Mouse (Mus musculus) MEL (cell line): ENCODE data around the gene Homer3. TPM values are rescaled to one million over a fixed set of nuclear protein-coding genes. Genes with fewer than 3 reads are reported as not detected.
A peak's percentile ranks its signal among the peaks of the same experiment; 100 is the strongest.

Experiments
- DNase-seq: peaks from one replicate; pipeline ENCODE4 v3.0.0; 2011; ENCODE audit warnings: low read depth, low spot score
- H3K27ac ChIP-seq: 2 replicates; pipeline ENCODE4 v1.5.1; 2012; ENCODE audit warnings: low read depth, mild to moderate bottlenecking, control low read depth, low read length, moderate library complexity; ENCODE audit not compliant: control insufficient read depth
- H3K27me3 ChIP-seq, 2 experiments: fragments of 150-350 bp in 1 of 2; sonication (generic) in 1 of 2; 2 replicates each; pipeline ENCODE4 v1.6.1; 2012; ENCODE audit warnings: low read length in 2 of 2, mild to moderate bottlenecking in 2 of 2, improper control_type of control experiment in 1 of 2, moderate library complexity in 1 of 2; ENCODE audit not compliant: insufficient read depth in 2 of 2, control insufficient read depth in 1 of 2
- H3K36me3 ChIP-seq, 2 experiments: 2 replicates each; pipeline ENCODE4 v1.6.1; 2012 to 2014; ENCODE audit warnings: low read length in 2 of 2, improper control_type of control experiment in 1 of 2, inconsistent platforms in 1 of 2, mild to moderate bottlenecking in 1 of 2; ENCODE audit not compliant: insufficient read depth in 2 of 2, control insufficient read depth in 1 of 2
- H3K4me1 ChIP-seq, 2 experiments: fragments of 150-350 bp in 1 of 2; sonication (generic) in 1 of 2; 2 replicates each; pipeline ENCODE4 v1.6.1; 2012; ENCODE audit warnings: low read length in 2 of 2, improper control_type of control experiment in 1 of 2, mild to moderate bottlenecking in 1 of 2; ENCODE audit not compliant: insufficient read depth in 2 of 2, control insufficient read depth in 1 of 2
- H3K4me3 ChIP-seq, 2 experiments: fragments of 150-350 bp in 1 of 2; sonication (generic) in 1 of 2; 2 replicates each; pipeline ENCODE4 v1.5.1; 2012; ENCODE audit warnings: low read depth in 2 of 2, low read length in 2 of 2, mild to moderate bottlenecking in 2 of 2, moderate library complexity in 2 of 2, control low read depth in 1 of 2, improper control_type of control experiment in 1 of 2; ENCODE audit not compliant: control insufficient read depth in 1 of 2, insufficient read depth in 1 of 2
- H3K79me2 ChIP-seq: 2 replicates; pipeline ENCODE4 v1.6.1; 2012; ENCODE audit warnings: mild to moderate bottlenecking, low read length, moderate library complexity; ENCODE audit not compliant: control insufficient read depth, poor library complexity, insufficient read depth
- H3K9ac ChIP-seq: 2 replicates; pipeline ENCODE4 v1.6.1; 2012; ENCODE audit warnings: low read depth, mild to moderate bottlenecking, control low read depth, low read length, moderate library complexity; ENCODE audit not compliant: control insufficient read depth, poor library complexity, severe bottlenecking
- H3K9me3 ChIP-seq: fragments of 150-350 bp; sonication (generic); replicated peaks from 2 replicates; pipeline ENCODE4 v1.6.1; 2012; ENCODE audit warnings: mild to moderate bottlenecking, low read length, improper control_type of control experiment, moderate library complexity; ENCODE audit not compliant: insufficient read depth
- BHLHE40 ChIP-seq: IDR thresholded peaks from 2 replicates; pipeline ENCODE4 v1.6.1; 2012; ENCODE audit warnings: low read depth, mild to moderate bottlenecking, inconsistent platforms, low read length, improper control_type of control experiment, borderline replicate concordance
- CHD2 ChIP-seq: IDR thresholded peaks from 2 replicates; pipeline ENCODE4 v1.6.1; 2011; ENCODE audit warnings: low read length, improper control_type of control experiment
- CTCF ChIP-seq, 3 experiments: IDR thresholded peaks in 2 of 3; conservative IDR thresholded peaks in 1 of 3; 2 replicates each; pipeline ENCODE4 v1.5.1; 2011 to 2012; ENCODE audit warnings: low read length in 3 of 3, low read depth in 2 of 3, mild to moderate bottlenecking in 2 of 3, improper control_type of control experiment in 1 of 3, inconsistent platforms in 1 of 3, mixed read lengths in 1 of 3, moderate library complexity in 1 of 3; ENCODE audit not compliant: control insufficient read depth in 1 of 3, insufficient read depth in 1 of 3, poor library complexity in 1 of 3, severe bottlenecking in 1 of 3
- E2F4 ChIP-seq: IDR thresholded peaks from 2 replicates; pipeline ENCODE4 v1.6.1; 2011; ENCODE audit warnings: low read depth, low read length, improper control_type of control experiment, borderline replicate concordance
- ELF1 ChIP-seq: IDR thresholded peaks from 2 replicates; pipeline ENCODE4 v1.6.1; 2014; ENCODE audit warnings: low read depth, mild to moderate bottlenecking, inconsistent platforms, low read length, improper control_type of control experiment, moderate library complexity
- EP300 ChIP-seq, 2 experiments: IDR thresholded peaks; 2 replicates each; pipeline ENCODE4 v1.6.1; 2011; ENCODE audit warnings: improper control_type of control experiment in 2 of 2, low read length in 2 of 2, low read depth in 1 of 2, mild to moderate bottlenecking in 1 of 2
- ETS1 ChIP-seq: IDR thresholded peaks from 2 replicates; pipeline ENCODE4 v1.6.1; 2012; ENCODE audit warnings: low read depth, mild to moderate bottlenecking, inconsistent platforms, low read length, improper control_type of control experiment, moderate library complexity
- GATA1 ChIP-seq: IDR thresholded peaks from 2 replicates; pipeline ENCODE4 v1.6.1; 2011; ENCODE audit warnings: low read depth, low read length, improper control_type of control experiment
- HCFC1 ChIP-seq: IDR thresholded peaks from 2 replicates; pipeline ENCODE4 v1.6.1; 2012; ENCODE audit warnings: low read depth, mild to moderate bottlenecking, inconsistent platforms, low read length, improper control_type of control experiment, moderate library complexity
- JUND ChIP-seq: IDR thresholded peaks from 2 replicates; pipeline ENCODE4 v1.6.1; 2011; ENCODE audit warnings: low read depth, mild to moderate bottlenecking, improper control_type of control experiment, low read length
- KAT2A ChIP-seq: conservative IDR thresholded peaks from 2 replicates; pipeline ENCODE4 v1.6.1; 2012; ENCODE audit warnings: low read depth, low read length, improper control_type of control experiment, inconsistent platforms
- MAFK ChIP-seq: IDR thresholded peaks from 2 replicates; pipeline ENCODE4 v1.6.1; 2011; ENCODE audit warnings: low read depth, mild to moderate bottlenecking, low read length, improper control_type of control experiment, borderline replicate concordance
- MAX ChIP-seq: IDR thresholded peaks from 2 replicates; pipeline ENCODE4 v1.6.1; 2011; ENCODE audit warnings: low read length, improper control_type of control experiment
- MEF2A ChIP-seq: IDR thresholded peaks from 2 replicates; pipeline ENCODE4 v1.6.1; 2014; ENCODE audit warnings: low read depth, mild to moderate bottlenecking, inconsistent platforms, low read length, improper control_type of control experiment; ENCODE audit not compliant: poor library complexity, insufficient replicate concordance, severe bottlenecking; ENCODE audit errors: extremely low read depth
- MXI1 ChIP-seq: IDR thresholded peaks from 2 replicates; pipeline ENCODE4 v1.6.1; 2011; ENCODE audit warnings: mild to moderate bottlenecking, low read depth, low read length, improper control_type of control experiment
- MYB ChIP-seq: IDR thresholded peaks from 2 replicates; pipeline ENCODE4 v1.6.1; 2011; ENCODE audit warnings: mild to moderate bottlenecking, low read depth, low read length, improper control_type of control experiment
- NELFE ChIP-seq: IDR thresholded peaks from 2 replicates; pipeline ENCODE4 v1.6.1; 2011; ENCODE audit warnings: low read depth, low read length, improper control_type of control experiment
- NRF1 ChIP-seq: IDR thresholded peaks from 2 replicates; pipeline ENCODE4 v1.6.1; 2014; ENCODE audit warnings: low read depth, mild to moderate bottlenecking, inconsistent platforms, low read length, improper control_type of control experiment, moderate library complexity; ENCODE audit not compliant: poor library complexity, insufficient read depth, severe bottlenecking
- POLR2A ChIP-seq, 2 experiments: IDR thresholded peaks; 2 replicates each; pipeline ENCODE4 v1.6.1; 2011 to 2012; ENCODE audit warnings: low read length in 2 of 2, mild to moderate bottlenecking in 2 of 2, control low read depth in 1 of 2, improper control_type of control experiment in 1 of 2, low read depth in 1 of 2, moderate library complexity in 1 of 2; ENCODE audit not compliant: control insufficient read depth in 1 of 2, insufficient read depth in 1 of 2, poor library complexity in 1 of 2
- POLR2AphosphoS2 ChIP-seq: IDR thresholded peaks from 2 replicates; pipeline ENCODE4 v1.6.1; 2011; ENCODE audit warnings: low read length, improper control_type of control experiment
- RCOR1 ChIP-seq: IDR thresholded peaks from 2 replicates; pipeline ENCODE4 v1.6.1; 2012; ENCODE audit warnings: low read depth, mild to moderate bottlenecking, inconsistent platforms, low read length, improper control_type of control experiment
- SIN3A ChIP-seq: IDR thresholded peaks from 2 replicates; pipeline ENCODE4 v1.6.1; 2012; ENCODE audit warnings: low read length, improper control_type of control experiment, inconsistent platforms
- SMC3 ChIP-seq: IDR thresholded peaks from 2 replicates; pipeline ENCODE4 v1.6.1; 2011; ENCODE audit warnings: low read depth, low read length, improper control_type of control experiment
- TAL1 ChIP-seq: IDR thresholded peaks from 2 replicates; pipeline ENCODE4 v1.6.1; 2012; ENCODE audit warnings: mild to moderate bottlenecking, inconsistent platforms, low read length, moderate library complexity, mixed read lengths
- TBP ChIP-seq: IDR thresholded peaks from 2 replicates; pipeline ENCODE4 v1.8.0; 2011; ENCODE audit warnings: low read depth, low read length, improper control_type of control experiment
- TCF12 ChIP-seq: IDR thresholded peaks from 2 replicates; pipeline ENCODE4 v1.6.1; 2014; ENCODE audit warnings: low read depth, mild to moderate bottlenecking, inconsistent platforms, low read length, improper control_type of control experiment, moderate library complexity
- UBTF ChIP-seq: IDR thresholded peaks from 2 replicates; pipeline ENCODE4 v1.6.1; 2012; ENCODE audit warnings: low read depth, mild to moderate bottlenecking, inconsistent platforms, low read length, improper control_type of control experiment, moderate library complexity, borderline replicate concordance; ENCODE audit not compliant: insufficient read depth
- USF1 ChIP-seq: IDR thresholded peaks from 2 replicates; pipeline ENCODE4 v1.6.1; 2014; ENCODE audit warnings: low read depth, mild to moderate bottlenecking, inconsistent platforms, low read length, improper control_type of control experiment, moderate library complexity
- USF2 ChIP-seq, 2 experiments: IDR thresholded peaks; 2 replicates each; pipeline ENCODE4 v1.6.1; 2011 to 2012; ENCODE audit warnings: improper control_type of control experiment in 2 of 2, low read length in 2 of 2, borderline replicate concordance in 1 of 2, inconsistent platforms in 1 of 2, low read depth in 1 of 2, mild to moderate bottlenecking in 1 of 2; ENCODE audit not compliant: insufficient read depth in 1 of 2
- ZC3H11A ChIP-seq: IDR thresholded peaks from 2 replicates; pipeline ENCODE4 v1.6.1; 2012; ENCODE audit warnings: low read depth, mild to moderate bottlenecking, inconsistent platforms, low read length, improper control_type of control experiment
- ZKSCAN1 ChIP-seq: IDR thresholded peaks from 2 replicates; pipeline ENCODE4 v1.6.1; 2012; ENCODE audit warnings: low read depth, mild to moderate bottlenecking, inconsistent platforms, low read length, improper control_type of control experiment, moderate library complexity
- ZNF384 ChIP-seq: IDR thresholded peaks from 2 replicates; pipeline ENCODE4 v1.6.1; 2012; ENCODE audit warnings: low read depth, mild to moderate bottlenecking, inconsistent platforms, low read length, improper control_type of control experiment
- polyA plus RNA-seq, 2 experiments: library from polyadenylated mRNA; stranded (reverse) in 1 of 2; unstranded in 1 of 2; fragments of >175 nt in 1 of 2; fragments of >200 nt in 1 of 2; gene quantifications; 2 replicates each; pipeline versions ENCODE4 v1.2.1 to v1.2.4; 2012; ENCODE audit warnings: low replicate concordance in 2 of 2, low read depth in 1 of 2; ENCODE audit not compliant: insufficient read length in 2 of 2, insufficient read depth in 1 of 2, missing spikeins in 1 of 2
- total RNA-seq: library from RNA; depleted of rRNA; stranded (reverse); fragments of 300-350 nt; gene quantifications from 2 replicates; pipeline ENCODE4 v1.2.3, GENCODE M21; 2012

Homer3 gene
- total and polyA plus RNA-seq, 3 experiments: 12.2 to 22.8 TPM; not detected in 1

DNA sequence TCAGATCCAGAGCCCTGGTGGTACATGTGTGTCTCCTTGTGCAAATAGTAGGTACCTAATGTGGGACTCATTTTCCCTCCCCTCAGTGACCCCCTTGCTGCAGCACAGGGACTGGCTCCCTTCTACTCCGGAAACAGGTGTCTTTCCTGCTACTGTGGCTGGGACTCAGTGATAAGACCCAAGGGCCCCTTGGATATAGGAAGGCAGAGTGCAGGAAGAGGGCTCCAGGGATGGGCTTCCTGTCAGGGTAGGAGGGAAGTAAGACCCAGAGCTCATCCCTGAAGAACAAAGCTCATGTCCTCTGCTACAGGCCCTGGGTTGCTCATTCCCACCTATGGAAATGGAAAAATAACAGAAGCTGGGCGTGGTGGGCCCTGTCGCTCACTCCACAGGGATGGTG lies 6.2 kb upstream of the Homer3 start:
- no peak overlapping the region for H3K27ac ChIP-seq
- no peaks in the 10 kb centered on the region; a peak in 1 of 4 replicates for H3K36me3 ChIP-seq
- TF ChIP-seq ETS1: 0 out of 2 replicates have a peak, but pooled peaks have one; percentile 32
- TF ChIP-seq MYB: no peak
- TF ChIP-seq EP300 (IDR thresholded peaks at IDR 0.05; ENCODE audit: low read depth in 1 of 2, low read length in 2 of 2): peak in 1 of 2 experiments; percentile 67; a peak in 2 of 4 replicates
- no peak for TF ChIP-seq POLR2A (IDR thresholded peaks at IDR 0.05; ENCODE audit: control insufficient read depth in 1 of 2, insufficient read depth in 1 of 2, low read depth in 1 of 2, low read length in 2 of 2, poor library complexity in 1 of 2)
- TF ChIP-seq ZNF384: no peak
- TF ChIP-seq TCF12: peak; percentile 78
- no peak for TF ChIP-seq E2F4
- no peak for TF ChIP-seq CHD2
- TF ChIP-seq MEF2A: no peak
- no peak for TF ChIP-seq MAX
- TF ChIP-seq ZKSCAN1: no peak
- no peak for TF ChIP-seq RCOR1
- TF ChIP-seq NELFE: no peak
- TF ChIP-seq MXI1: no peak
- TF ChIP-seq UBTF: no peak
- no peak for TF ChIP-seq BHLHE40
- TF ChIP-seq SMC3: no peak
- TF ChIP-seq ELF1: no peak
- no peak for TF ChIP-seq CTCF (IDR thresholded peaks at IDR 0.05 in 2 of 3, conservative IDR thresholded peaks at IDR 0.05 in 1 of 3; ENCODE audit: control insufficient read depth in 1 of 3, insufficient read depth in 1 of 3, low read depth in 2 of 3, low read length in 3 of 3, poor library complexity in 1 of 3, severe bottlenecking in 1 of 3)
- no peak for TF ChIP-seq USF2 (IDR thresholded peaks at IDR 0.05; ENCODE audit: borderline replicate concordance in 1 of 2, insufficient read depth in 1 of 2, low read depth in 1 of 2, low read length in 2 of 2)
- TF ChIP-seq MAFK: no peak
- peak; percentile 91 for TF ChIP-seq TAL1
- no peak for TF ChIP-seq JUND
- no peak for TF ChIP-seq KAT2A
- TF ChIP-seq SIN3A: no peak
- TF ChIP-seq POLR2AphosphoS2: no peak
- TF ChIP-seq TBP: no peak
- TF ChIP-seq NRF1: no peak
- TF ChIP-seq GATA1: no peak
- no peak for TF ChIP-seq ZC3H11A
- TF ChIP-seq USF1: no peak
- TF ChIP-seq HCFC1: no peak
- TF ChIP-seq, all 39 proteins: peak for 4
- no peaks in the 10 kb centered on the region for H3K9me3 ChIP-seq
- H3K27me3 ChIP-seq: no peaks in the 10 kb centered on the region
- no peak overlapping the region for H3K4me3 ChIP-seq
- H3K9ac ChIP-seq: no peak overlapping the region
- DNase-seq: peak; percentile 49
- H3K79me2 ChIP-seq: no peaks in the 10 kb centered on the region
- peaks cover 7 to 23% of the 10 kb centered on the region in 2 experiments; a peak in 3 of 4 replicates for H3K4me1 ChIP-seq
